Mouse (Mus musculus) kidney, adult 11 months (tissue): Measurements from ENCODE around the gene Cracr2b.
A peak's percentile ranks its signal among the peaks of the same experiment; 100 is the strongest.

Experiments
- DNase-seq: peaks from one replicate; pipeline ENCODE4 v3.0.0; 2022

Cracr2b gene

GRCm38 (mm10) chr7:141460391-141461113, at the start of gene Cracr2b:
Cracr2b (plus strand) TSS chr7:141461094.
- no peak for DNase-seq

- no peak for DNase-seq
Measured at GRCm38 (mm10) chr7:141411667-141412066, 49.2 kb upstream of the Cracr2b start.

DNA sequence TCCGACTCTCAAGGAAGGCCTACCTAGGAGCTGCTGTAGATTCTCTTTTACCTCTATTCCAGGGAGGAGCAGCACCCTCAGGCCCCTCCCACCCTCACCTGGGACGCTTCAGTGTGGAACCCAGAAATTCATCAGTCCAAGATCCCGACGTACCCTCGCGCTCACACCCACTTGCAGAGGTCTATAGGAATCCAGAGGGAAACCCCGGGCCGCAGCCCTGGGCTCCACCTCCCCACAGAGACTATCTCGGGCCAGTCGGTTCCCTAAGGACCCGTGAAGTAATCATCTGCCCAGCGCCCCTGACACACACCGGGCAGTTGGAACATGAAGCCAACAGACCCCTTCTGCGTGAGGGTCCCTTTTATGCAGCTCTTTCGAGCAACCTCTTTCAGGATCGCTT, 47.6 kb upstream of the Cracr2b start:
- no peak for DNase-seq

DNA sequence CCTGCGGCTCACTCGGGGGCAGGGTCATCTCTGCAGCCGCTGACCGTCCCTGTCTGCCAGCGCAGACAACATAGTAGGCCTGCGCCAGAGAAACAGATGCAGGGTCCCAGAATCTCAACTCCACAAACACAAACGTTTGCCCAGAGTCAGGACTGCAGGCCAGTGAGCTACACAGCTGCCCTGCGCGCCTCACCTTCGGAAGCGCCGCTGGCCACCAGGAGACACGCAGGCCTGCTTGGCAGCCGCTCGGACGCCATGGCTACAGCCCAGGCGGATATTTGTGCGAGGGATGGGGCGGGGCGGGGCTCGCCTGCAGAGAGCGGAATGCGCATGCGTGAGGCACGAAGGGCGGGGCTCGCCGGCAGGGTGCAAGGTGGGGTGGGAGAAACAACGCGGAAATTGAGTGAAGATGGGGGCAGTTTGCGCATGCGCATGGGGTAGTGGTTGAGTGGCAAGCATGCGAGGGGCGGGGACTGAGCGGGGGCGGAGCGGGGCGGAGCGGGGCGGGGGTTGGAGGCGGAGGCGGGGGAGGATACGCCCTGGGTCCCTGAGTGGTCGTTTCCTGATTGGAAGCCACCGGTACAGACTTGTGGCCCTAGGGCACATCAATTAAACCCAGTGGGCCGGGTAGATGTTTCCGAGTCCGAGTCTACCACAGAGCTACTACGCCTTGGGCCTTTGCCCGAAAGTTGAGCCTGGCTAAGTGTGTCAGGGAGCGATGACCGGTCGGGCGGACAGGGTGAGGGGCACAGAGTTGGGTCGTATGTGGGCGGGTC, 46.9 kb upstream of the Cracr2b start, which contains the start of gene Gatd1:
Gene Gatd1, minus strand, starts transcription at position 328 of the 776 bp plus-strand sequence.
- peak; percentile 97 for DNase-seq

DNA sequence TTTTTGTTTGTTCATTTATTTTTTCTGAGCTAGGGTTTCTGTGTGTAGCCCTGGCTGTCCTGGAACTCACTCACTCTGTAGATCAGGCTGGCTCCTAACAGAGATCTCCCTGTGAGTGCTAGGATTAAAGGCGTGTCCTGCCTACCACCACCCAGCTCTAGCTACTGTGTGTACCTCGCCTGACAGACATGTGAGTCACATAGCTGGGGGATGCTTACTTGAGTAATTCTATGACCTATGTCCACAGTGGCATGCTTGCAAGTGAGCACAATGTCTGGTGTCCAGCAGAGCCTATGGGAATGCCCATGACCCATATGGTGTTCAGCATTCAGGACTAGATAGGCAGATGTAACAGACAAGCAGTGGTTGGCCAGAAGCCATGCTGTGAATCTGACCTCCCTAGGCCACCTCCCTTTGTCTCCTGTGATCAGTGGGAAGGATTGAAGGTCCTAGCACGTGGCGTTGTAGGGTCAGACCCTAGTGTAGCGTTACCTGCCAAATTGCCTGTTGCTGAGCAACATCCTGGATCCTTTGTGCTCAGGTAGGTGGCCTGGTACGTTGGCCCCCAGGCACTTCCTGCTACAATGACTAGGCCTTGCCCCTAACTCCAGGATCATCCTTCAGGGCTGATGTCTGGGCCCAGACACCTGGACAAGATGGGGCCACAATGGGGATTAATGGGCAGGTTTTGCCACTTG, 44.6 kb upstream of the Cracr2b start:
- DNase-seq: no peak

DNA sequence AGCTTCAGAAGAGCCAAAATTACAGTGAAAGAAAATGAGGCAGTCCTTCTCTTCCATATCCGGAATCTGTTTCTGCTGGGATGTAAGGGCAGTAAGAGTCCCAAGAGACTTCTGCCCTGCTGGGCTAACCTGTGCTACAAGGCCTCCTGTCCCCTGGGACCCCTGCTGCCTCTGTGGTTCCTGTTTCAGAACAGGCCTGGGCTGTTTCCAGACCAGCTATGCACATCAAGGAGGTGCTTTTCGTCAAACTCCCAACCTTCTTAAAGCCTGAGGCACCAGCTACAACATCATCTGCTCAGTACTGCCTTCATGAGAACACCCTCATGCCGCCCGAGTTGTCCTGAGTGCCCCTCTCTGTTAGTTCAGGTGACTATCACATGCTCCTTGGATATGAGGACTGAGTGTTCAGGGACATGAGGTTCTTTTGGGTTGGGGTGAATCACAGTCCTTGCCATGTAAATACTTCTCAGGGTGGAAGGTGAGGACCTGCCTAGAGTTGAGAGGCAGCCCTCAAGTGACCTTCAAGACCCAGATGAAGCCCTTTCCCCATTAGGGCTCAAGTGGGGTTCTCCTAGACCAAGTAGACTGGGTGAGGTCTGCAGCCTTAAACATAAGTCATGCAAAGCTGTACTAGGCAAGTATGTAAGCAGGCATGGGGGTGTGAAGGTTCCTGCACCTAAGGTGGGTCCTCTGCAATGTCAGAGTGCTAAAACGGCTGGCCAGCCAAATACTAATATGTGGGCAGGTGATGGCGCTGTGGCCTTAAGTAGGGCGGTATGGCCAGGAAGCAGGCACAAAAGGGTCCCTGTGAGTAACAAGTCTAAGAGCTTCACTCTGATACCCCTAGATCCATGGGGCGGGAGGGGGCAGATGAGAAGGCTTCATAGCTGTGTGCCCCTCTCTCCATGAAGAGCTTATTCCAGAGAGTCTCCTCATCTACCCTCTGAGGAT, 42.9 kb upstream of the Cracr2b start:
- DNase-seq: no peak

GRCm38 (mm10) chr7:141418970-141419369, 41.9 kb upstream of the Cracr2b start:
- DNase-seq: no peak

GRCm38 (mm10) chr7:141420030-141420702, 40.7 kb upstream of the Cracr2b start:
- DNase-seq: no peak

GRCm38 (mm10) chr7:141423811-141424210, 37.1 kb upstream of the Cracr2b start:
- DNase-seq: no peak

GRCm38 (mm10) chr7:141426948-141427730, 33.8 kb upstream of the Cracr2b start:
- no peak for DNase-seq

- DNase-seq: no peak
Measured at GRCm38 (mm10) chr7:141428701-141429100, 32.2 kb upstream of the Cracr2b start.

- DNase-seq: peak; percentile 54
Measured at GRCm38 (mm10) chr7:141429310-141429709, 31.6 kb upstream of the Cracr2b start, which contains the start of gene Cend1. Cend1 (minus strand) TSS chr7:141429491.

DNA sequence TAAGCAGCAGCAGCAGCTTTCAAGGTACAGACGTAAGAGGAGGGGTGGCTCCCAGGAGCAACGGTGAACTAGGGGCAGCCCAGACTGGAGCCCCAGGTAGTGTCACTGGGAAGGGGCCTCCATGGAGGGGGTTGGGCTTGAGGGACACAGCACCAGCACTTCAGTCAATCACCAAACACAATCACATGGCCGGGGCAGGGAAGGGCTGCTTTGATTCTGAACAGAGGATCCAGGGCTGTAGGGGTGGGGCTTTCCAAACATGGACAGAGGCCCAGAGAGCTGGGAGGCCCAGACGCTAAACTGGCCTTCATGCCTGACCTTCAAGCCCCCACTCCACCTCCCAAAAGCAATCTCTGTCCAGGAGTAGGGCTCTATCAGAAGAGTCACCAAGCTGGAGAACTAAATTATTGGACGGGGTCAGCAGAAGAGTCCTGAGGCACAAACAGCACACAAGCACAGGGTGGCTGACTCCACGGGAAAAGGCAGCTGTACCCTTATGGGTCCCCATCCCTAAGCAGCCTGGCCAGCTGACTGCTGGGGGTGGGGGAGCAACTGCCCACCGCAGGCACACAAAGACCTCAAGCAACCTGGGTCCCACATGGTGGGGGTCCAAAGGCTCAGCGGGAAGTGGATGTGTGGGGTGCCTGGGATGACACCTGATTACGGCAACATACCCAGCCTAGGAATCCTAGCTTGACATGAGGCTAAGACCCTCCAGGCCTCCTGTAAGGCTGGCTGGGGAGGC, 30.9 kb upstream of the Cracr2b start:
- DNase-seq: no peak

- no peak for DNase-seq
Measured at GRCm38 (mm10) chr7:141430585-141431240, 30.2 kb upstream of the Cracr2b start.

GRCm38 (mm10) chr7:141431434-141432185, 29.3 kb upstream of the Cracr2b start:
- no peak for DNase-seq

DNA sequence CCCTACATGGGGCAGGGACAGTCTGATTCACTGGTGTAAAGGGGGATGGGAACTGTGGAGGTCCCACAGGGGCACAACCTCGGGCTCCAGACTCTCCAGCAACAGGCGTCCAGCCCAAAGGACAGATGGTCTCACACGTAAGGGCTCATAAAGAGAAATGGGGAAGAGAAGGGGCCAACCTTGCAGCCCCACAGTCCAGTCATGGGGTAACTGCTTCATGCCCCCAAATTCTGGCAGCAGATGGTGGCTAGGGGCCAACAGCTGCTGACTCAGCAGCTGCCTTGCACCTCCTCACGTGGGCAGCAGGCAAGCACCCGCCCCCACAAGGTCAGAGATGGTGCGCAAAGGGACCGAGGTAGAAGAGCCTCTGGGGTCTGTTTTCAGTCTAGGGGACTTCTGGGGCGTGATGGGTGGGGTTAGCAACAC, 28.7 kb upstream of the Cracr2b start:
- DNase-seq: peak; percentile 59

GRCm38 (mm10) chr7:141432741-141433516, 28.0 kb upstream of the Cracr2b start:
- DNase-seq: peak; percentile 82
